Mouse (Mus musculus): Measurements from ENCODE around the gene Col24a1.

The Col24a1 gene

GRCm38 (mm10) chr3:145560117-145560516, 267.8 kb downstream of the Col24a1 start:
- in situ Hi-C loops (cut with MboI, MseI) = no loop called here

DNA sequence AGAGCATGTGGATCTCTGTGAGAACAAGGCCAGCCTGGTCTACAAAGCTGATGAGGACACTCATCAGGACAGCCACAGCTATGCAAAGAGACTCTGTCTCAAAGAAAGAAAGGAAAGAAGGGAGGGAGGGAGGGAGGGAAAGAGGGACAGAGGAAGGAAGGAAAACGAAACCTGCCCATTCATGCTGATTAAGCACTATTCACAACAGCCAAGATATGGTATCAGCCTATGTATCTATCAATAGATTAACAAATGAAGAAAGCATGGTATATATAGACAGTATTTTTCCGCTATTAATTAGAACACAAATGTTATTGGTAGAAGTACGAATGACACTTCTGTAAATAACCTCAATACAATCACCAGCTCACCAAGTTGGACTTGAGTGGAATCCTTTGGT, 282.2 kb downstream of the Col24a1 start:
- in situ Hi-C loops (cut with MboI, MseI) = no loop called here

GRCm38 (mm10) chr3:145575340-145575739, 283.1 kb downstream of the Col24a1 start:
- in situ Hi-C loops (cut with MboI, MseI) = loop anchor here (25.0 kb wide), 1 partner anchor 587 kb away; no protein-coding TSS in a partner anchor

DNA sequence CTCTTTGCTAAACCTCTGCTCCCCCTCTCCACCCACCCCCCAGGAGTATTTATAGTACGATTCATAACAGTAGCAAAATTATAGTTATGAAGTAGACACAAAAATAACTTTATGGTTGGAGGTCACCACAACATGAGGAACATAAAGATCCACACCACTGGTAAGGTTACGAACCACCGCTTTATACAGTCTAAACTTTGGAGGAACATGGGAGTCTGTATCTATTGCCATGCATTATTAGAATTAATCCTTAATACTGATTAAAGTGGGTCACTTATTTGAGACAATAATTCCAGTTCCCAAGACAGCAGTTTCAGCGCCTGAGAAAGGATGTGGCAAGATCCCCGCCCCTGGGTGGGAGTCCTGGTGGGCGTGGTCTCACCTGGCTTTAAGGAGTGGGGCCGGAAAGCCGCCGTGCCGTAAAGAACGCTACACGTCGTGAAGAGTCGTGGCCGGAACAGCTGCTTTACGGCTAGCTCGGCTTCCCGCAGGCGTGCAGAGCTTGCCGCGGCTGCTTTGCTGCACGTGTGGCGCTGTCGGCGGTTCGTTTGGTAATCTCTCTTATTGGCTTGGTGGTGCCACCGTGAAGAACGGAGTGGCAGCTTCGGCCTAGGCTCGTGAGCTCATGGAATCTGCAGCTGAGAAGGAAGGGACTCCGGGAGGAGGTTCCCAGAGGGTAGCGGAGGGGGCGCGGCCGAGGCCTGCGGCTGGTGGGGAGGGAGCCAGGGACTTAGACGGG, 283.6 kb downstream of the Col24a1 start, which contains the start of gene Znhit6:
Gene Znhit6, plus strand, starts transcription at position 463 of the 739 bp plus-strand sequence.
- in situ Hi-C loops (cut with MboI, MseI) = loop anchor here (25.0 kb wide), 1 partner anchor 586 kb away; no protein-coding TSS in a partner anchor

- in situ Hi-C loops (cut with MboI, MseI) = loop anchor here (25.0 kb wide), 1 partner anchor 586 kb away; no protein-coding TSS in a partner anchor
Observed at GRCm38 (mm10) chr3:145576482-145576822, 284.2 kb downstream of the Col24a1 start.

DNA sequence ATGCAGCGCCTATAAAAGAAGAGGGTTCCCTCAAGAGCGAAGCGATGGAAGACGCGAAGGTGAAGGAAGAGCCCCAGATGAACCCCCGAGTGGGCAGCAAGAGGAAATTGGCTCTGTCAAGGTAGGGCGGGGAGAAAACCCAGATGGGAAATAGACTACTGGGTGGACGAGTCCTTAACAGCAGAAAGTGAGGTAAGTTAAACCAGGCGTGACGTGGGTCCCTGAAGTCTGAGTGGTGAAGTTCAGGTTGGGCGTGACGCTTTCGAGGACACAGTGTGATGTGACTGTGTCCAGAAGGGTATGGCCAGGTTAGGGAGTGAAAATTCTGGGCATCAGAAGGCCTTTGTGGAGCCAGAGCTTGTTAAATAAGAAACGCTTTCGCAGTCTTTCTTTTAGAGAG, 284.6 kb downstream of the Col24a1 start:
- in situ Hi-C loops (cut with MboI, MseI) = loop anchor here (25.0 kb wide), 1 partner anchor 585 kb away; no protein-coding TSS in a partner anchor

- in situ Hi-C loops (cut with MboI, MseI) = loop anchor here (25.0 kb wide), 1 partner anchor 579 kb away; no protein-coding TSS in a partner anchor
Observed at GRCm38 (mm10) chr3:145583043-145583442, 290.8 kb downstream of the Col24a1 start.

DNA sequence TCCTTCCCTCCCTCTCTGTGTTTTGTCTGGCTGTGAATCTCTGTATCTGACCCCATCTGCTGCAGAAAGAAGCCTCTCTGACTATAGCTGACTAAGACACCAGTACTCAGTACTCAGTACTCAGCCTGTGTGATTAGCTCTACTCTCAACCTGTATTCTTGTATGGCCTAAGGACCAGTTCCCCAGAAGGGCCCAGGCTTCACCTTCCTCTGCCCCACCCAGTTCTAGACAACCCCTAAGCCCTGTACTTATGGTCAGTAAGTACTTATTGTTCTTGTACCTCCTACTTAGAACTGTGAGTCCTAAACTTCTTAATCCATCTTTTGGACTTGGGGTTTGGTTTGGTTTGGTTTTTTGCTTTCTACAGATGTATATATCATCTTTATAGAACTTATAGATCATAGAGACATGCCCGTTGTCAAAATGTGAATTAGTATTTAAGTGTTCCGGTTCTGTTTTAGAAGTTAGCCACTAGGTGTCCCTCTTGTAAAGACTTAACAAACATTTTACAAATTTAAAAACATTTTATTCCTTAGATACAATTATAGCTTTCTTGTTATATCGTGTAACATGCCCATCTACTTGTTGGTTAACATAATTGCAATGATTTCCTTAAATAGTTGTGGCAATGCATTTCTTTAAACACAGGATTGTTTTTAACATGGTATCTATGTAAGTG, 291.4 kb downstream of the Col24a1 start:
- in situ Hi-C loops (cut with MboI, MseI) = loop anchor here (25.0 kb wide), 1 partner anchor 579 kb away; no protein-coding TSS in a partner anchor

DNA sequence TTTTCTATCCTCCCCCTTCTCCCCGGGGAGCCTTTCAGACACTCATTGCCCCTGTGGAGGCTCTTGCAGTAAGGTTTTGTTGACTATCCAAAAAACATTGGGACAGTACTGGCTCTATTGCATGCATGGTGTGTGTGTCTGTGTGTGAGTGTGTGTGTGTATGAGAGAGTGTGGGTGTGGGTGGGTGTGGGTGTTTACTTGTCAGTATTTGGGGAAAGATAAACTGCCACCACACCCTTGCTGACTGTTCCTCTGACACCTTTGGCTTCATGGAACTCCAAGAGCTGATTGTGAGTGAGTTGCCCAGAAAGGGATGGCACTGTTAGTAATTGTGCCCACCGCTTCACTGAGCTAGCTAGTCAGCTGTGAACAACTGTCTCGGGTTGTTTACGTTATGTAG, 298.3 kb downstream of the Col24a1 start:
- in situ Hi-C loops (cut with MboI, MseI) = loop anchor here (25.0 kb wide), 1 partner anchor 572 kb away; no protein-coding TSS in a partner anchor

DNA sequence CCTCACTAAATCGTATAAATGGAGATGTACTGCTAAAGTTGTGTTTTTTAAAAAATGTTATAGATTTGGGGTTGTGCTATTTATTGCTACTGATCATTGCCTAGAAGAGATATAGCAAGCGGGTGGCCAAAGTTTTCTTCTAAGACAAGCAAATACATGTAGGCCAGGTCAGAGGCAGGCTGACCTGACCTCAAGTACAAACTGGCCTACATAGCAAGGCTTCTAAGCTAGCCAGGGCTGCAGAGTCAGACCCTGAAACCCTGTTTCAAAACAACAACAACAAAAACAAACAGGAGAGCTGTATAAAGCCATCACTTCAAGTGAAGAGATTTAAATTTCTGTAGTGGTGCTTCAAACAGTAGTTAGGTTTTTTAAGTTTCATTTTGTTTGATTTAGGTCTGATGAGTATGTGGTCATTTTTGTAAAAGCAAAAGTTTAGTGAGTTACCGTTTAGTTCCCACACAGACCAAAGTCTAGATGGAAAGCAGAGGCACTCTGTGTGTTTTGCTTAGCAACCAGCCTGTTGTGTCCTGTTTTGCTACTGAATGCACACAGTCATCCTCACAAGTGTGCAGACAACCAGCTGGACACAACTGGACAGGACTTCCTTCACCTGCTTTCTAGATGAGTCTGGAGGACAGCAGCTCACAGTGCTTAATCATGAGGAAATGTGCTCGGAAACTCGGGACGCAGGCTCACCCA, 299.7 kb downstream of the Col24a1 start:
- in situ Hi-C loops (cut with MboI, MseI) = loop anchor here (25.0 kb wide), 1 partner anchor 570 kb away; no protein-coding TSS in a partner anchor

- in situ Hi-C loops (cut with MboI, MseI) = loop anchor here (25.0 kb wide), 1 partner anchor 567 kb away; no protein-coding TSS in a partner anchor
Observed at GRCm38 (mm10) chr3:145595354-145595753, 303.1 kb downstream of the Col24a1 start.

DNA sequence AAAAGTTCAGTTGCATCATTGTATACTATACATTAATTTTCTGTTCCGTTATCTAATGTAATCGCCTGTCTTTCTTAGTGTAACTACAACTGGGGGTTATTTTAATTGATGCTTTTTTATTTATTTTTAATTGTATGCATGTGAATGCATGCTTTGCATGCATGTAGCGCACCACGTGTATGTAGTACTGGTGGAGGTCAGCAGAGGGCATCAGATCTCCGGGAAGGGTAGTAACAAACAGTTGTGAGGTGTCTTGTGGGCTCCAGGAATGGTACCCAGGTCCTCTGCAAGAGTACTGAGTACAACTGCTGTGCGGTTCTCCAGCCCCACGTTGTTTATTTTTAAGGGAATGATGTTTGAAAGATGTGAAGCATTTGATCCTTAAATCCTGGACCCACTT, 306.8 kb downstream of the Col24a1 start:
- in situ Hi-C loops (cut with MboI, MseI) = loop anchor here (25.0 kb wide), 1 partner anchor 563 kb away; no protein-coding TSS in a partner anchor

- in situ Hi-C loops (cut with MboI, MseI) = no loop called here
Observed at GRCm38 (mm10) chr3:145600801-145601200, 308.5 kb downstream of the Col24a1 start.

DNA sequence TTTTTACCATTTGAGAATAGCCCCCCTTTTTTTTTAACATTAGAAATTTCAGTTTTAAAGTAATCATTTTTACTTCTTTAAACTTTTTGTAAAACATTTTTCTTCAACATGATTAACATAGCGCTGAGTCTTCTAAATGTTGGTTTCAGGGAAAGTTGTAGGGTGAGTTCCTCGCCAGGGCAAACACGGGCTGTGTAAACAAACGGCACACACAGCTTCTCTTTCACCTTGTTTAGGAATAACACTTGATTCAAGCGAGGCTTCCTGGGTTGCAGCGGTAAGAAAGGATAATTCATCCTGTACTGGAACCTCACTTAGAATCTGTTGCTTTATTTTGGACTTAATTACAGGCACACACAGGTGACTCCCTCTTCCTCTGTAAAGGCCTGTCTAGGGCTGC, 309.1 kb downstream of the Col24a1 start:
- in situ Hi-C loops (cut with MboI, MseI) = no loop called here
